Mouse (Mus musculus) right cerebral cortex, adult 18-20 months (tissue): Measurements from ENCODE around the gene Tmem108.

Experiments
- DNase-seq: peaks from one replicate; pipeline ENCODE4 v3.0.0; 2022; ENCODE audit warnings: mixed read lengths

Gene Tmem108

GRCm38 (mm10) chr9:103624649-103625048 is 137.0 kb downstream of the Tmem108 start:
- DNase-seq, result peak; percentile 81

DNA sequence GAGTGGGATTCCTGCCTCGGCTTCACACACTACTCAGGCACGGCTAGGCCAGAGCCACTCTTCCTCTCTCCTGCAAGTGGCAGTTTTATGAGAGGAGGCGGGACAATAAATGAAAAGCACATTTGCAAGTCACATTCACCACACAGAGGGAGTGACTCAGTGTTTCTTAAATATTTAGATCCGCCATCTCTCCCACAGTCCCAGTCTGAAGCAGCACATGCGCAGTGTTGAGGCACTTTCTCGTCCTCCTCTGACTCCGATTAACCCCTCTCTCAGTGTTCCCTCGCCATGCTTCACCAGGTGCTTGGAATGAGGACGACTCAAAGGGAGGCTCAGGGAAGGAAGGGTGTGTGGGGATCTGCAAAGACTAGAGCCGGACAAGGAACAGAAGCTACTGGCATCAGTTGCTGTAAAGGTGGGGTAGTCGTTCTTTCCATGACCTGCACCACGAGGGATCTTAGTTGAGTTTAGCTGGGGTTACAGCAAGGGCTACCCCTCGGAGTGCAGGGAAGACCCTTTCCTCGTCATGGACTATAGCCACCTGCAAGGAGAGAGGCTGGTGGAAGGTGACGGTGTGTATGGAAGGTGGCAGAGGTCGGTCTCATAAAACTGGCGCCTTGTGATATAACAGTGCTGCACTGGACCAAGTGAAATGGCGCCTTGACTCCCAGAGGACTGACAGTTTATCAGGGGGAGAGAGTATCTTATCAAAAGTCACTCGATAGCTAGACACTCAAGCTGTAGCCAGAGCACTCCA is 137.9 kb downstream of the Tmem108 start:
- peak; percentile 74 for DNase-seq

GRCm38 (mm10) chr9:103622988-103623387 is 138.6 kb downstream of the Tmem108 start:
- no peak for DNase-seq

DNA sequence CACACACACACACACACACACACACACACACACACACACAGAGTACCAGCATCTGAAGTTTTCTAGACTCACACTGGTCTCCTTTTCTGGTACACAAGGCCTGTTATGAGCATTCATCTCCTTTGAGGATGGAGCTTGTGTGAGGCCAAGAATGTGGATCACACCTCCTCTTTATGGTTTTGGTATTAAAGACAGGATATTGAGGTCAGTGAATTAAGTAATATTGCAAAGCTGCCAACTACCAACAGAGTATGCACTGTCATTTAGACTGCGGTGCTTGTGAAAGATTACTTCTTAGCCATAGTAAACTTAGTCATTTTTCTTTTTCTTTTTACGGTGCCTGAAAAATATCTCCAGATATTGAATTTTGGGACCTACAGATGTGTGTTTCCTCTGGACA is 139.8 kb downstream of the Tmem108 start:
- no peak for DNase-seq

- DNase-seq, result no peak
Observed at GRCm38 (mm10) chr9:103620517-103621212, 141.0 kb downstream of the Tmem108 start.

- no peak for DNase-seq
Observed at GRCm38 (mm10) chr9:103614260-103614659, 147.4 kb downstream of the Tmem108 start.

GRCm38 (mm10) chr9:103608161-103609058 is 153.2 kb downstream of the Tmem108 start:
- DNase-seq, result no peak

GRCm38 (mm10) chr9:103606056-103606455 is 155.6 kb downstream of the Tmem108 start:
- no peak for DNase-seq

GRCm38 (mm10) chr9:103603792-103604191 is 157.8 kb downstream of the Tmem108 start:
- DNase-seq, result no peak

DNA sequence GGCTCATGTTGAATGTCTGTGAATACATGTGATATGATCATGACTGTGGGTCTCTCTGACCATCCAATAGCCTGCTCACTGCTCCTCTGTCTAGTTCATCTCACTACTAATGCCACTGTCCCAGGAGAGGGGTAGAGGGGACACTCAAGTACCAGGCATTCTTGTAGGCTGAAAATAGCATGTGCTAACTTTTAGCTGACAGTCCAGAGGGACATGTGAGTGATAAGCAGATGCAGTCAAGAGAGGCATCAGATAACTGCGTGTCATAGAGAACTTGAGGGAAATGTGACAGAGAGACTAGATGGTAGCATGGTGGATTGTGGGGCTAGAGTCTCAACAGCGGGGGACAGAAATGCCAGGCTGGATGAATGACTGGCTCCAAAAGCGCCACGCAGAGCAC is 159.8 kb downstream of the Tmem108 start:
- no peak for DNase-seq

DNA sequence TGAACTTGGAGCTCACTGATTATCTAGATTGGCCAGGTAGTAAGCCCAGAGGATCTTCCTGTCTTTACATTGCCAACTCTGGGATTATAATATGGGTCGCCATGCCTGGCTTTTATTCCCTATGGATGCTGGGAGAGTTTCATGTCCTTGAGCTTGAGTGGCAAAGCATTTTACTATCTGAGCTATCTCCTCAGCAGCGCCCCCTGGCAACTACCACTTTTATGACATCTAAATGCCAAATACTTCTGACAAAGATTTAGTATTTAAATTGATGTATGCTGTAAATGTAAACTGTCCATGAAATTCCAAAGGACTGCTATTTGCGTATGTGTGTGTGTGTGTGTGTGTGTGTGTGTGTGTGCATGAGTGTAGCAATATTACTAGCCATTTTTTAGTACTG is 160.8 kb downstream of the Tmem108 start:
- DNase-seq, result no peak

DNA sequence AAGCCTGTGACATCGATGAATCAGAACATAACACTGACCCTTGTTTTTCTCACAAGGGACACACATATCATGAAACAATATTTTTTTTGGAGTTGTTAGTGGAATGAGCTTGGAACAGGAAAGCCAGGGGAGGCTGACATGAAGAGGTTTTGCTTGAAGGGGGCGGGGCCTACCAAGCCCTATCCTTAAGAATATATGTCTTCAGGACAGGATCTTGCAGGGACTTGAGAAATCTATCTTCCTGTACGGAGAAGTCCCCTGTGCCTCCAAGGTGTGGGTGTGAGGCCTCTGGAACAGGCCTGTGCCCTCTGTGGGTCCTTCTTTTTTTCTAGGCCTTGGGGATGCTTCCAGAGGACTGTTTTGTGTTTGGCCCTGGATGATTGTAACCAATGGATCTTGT is 161.7 kb downstream of the Tmem108 start:
- no peak for DNase-seq

DNA sequence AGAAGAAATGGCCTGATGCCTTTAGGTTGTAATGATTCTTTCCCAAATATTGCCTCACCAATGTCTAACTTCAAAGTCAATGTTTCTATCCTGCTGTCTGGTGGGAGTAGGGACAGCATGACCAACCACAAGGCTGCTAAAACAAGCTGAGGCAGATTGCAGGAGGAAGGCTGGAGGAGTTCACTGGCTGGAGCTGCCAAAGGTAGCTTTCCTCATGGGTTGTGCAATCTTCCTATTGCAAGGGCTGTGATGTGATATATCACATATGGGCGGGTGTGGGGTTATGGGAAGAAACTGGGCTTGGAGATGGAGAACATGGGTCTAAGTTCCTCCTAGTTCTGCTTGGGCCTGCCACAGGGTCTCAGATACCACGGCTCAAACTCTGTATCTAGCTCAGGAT is 163.8 kb downstream of the Tmem108 start:
- DNase-seq, result peak; percentile 73

DNA sequence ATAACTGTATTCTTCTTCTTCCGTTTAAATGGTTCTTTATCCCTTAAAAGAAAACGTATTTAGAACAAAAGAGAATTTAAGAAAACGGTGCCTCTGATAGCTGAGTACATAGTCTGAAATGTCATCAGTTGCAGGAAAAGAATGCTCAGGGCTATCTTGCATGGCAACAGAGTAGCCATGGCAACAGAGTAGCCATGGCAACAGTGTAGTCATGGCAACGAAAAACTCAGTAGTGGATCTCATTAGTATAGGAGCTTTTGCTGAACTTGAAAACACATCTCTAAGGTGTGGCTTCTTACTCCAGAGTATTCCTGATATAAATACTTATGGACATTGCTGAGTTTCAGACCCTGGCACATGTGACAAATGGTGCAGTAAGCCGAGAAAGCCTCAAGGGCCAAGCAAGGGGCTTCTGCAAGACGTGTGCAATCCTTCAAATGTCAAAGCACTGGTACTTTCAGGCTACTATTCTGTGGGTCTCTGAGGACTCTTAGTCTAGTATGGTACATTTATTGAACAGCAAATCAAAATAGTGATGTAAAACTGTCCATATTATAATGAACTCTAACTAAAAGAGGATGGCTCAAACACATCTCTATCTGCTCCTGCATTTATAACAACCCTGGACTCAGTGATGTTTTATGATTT is 166.3 kb downstream of the Tmem108 start:
- peak; percentile 73 for DNase-seq

- DNase-seq, result no peak
Observed at GRCm38 (mm10) chr9:103594423-103595189, 167.0 kb downstream of the Tmem108 start.

DNA sequence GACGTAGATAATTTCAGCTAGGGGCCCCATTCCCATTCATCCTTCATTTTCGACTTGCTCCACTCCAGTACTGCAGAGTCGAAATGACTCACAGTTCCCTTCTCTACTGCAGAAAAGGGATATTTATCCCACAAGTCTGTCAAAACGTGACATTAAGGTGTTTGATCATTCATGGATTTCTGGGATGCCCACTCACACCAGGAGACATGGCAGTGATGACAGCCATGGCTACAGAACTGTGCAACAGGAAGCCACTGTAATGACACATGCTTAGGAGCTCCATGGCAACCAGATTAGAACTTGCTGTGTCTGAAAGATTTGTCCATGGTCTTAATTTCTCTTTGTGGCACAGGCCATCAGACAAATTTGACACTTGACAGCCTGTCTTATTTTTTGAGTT is 168.6 kb downstream of the Tmem108 start:
- DNase-seq, result peak; percentile 33

GRCm38 (mm10) chr9:103591962-103592361 is 169.7 kb downstream of the Tmem108 start:
- no peak for DNase-seq

GRCm38 (mm10) chr9:103590801-103591200 is 170.8 kb downstream of the Tmem108 start:
- no peak for DNase-seq

DNA sequence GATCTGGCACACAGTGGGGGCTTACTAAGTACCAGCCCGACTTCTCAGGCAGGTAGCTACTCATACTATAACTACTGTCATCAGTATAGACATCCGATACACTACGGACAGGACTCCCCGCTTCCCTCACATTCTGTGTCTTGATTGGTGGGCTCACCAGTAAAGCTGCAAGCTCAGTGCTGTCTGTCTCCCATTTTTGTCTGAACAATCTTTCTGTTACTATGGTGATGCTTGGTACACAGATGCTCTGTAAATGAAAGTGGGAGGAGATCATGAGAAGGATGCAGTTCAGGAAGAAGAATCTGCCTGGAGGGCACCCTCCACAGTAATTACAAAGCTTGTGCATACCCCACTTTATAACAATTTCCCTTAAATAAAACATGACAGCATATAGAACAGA is 176.8 kb downstream of the Tmem108 start:
- peak; percentile 54 for DNase-seq

DNA sequence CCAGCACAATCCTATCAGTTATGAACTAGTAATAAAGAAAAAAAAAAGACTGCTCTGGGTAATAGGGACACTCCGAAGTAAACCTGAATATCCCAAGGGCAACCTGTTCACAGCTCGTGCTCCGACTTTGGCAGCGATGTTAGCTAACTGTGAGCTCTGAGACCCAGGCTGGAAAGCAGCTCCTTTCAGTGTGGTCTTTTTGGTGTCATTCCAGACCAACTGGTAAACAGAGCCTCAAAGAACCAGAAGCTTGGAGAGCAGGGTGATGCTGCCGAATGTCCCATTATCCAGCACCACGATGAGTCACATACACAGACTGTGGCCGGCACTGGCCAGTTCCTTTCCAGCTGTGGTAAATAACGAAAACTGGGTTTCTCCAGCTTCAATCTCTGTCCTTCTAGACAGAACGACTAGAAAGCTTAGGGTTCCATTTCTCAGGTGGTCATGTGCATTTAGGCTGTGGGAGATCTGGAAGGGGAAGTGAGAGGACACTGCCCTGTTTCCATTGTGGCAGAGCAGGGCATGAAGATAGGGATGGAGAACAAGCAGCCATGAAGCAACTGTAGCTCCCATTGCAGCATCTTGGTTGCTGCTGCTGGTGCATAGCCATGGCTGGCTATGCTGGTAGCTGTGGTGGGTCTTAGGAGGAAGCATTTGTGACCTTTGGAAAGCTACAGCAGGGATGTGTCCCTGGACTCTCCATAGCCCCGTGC is 179.2 kb downstream of the Tmem108 start:
- no peak for DNase-seq

DNA sequence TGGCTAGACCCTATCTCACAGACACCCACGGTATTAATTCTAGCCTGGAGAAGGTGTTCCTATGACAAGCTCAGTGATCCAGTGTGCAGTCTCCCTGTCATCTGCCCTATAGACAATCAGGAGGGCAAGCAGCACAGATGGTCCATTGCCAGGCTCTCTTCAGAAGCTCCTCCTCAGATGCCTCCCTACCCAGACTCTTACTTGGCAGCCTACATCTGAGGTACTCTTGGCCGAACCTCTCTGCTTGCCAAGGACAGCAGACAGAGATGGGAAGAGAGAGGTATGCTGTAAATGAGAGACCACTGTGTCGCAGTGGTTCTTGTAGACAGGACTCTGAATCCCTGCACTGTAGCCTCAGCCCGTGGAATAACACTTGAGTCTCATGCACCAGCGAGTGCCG is 181.0 kb downstream of the Tmem108 start:
- no peak for DNase-seq
